Mouse (Mus musculus): ENCODE measurements around the gene Vps26c. TPM values are rescaled to one million over a fixed set of nuclear protein-coding genes. Genes with fewer than 3 reads are reported as not detected.

The Vps26c gene
- total RNA-seq, 1 experiment from 2014 or later: 27.9 TPM

DNA sequence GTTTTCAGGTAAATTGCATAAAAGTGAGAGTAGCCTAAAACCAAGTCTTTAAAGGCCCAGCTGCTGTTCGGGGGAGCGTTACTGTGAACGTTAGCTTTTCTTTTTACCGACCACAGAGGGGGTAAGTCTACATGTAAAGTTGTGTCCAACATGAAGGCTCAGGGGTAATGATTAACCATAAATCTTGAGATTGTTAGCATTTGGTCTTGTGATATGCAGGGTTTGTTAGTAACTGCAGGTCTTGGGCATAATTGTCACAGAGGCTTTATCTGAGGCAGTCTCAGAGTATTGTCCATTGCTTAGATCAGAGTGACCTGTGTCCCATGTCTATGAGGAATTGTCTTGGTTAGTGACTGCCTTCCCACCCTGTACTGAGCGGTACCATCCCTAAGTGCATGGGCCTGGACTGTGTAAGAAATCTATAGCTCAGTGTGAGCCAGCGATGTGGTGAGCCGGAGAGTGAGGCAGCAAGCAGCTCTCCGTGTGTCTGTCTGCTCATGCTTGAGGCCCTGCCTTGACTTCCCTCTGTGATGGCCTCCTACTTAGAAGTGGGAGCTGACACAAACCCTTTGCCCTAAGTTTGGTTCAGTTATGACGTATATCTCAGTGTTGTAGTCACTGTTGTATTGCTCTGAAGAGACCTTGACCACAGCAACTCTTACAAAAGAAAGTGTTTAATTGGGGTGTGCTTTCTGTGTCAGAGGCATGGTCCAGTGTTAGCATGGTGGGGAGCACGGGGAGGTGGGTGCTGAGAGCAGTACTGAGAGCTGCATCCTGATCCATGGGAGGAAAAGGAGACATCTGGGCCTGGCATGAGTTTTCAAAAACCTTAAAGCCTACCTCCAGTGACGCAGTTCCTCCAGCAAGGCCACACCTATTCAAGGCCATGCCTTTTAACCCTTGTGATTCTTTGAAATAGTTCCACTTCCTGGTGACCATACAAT is 74.8 kb downstream of the Vps26c start:
- no peak for ATAC-seq (replicated peaks; ENCODE audit: insufficient number of reproducible peaks, low FRiP score, low TSS enrichment, poor library complexity, severe bottlenecking)

- ATAC-seq (replicated peaks; ENCODE audit: insufficient number of reproducible peaks, low FRiP score, low TSS enrichment, poor library complexity, severe bottlenecking): no peak
Measured at GRCm38 (mm10) chr16:94449632-94450031, 77.0 kb downstream of the Vps26c start.

DNA sequence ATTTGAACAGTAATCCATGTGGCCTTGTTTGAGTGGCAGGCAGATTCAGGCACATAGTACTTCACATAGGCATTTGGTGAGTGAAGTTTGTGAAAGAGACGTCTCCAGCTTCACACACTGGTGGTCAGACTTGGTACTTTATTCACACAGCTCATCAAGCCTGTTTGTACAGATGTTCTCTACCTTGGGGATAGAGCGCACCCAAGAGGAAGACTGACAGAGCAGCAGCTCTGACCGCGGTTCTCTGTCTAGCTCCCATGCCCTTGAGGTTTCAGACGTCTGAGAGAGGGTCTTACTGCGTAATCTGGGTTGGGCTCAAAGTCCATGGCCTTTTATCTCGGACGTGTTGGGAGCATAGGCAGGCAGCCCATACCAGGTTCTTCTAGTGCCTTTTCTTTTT is 77.5 kb downstream of the Vps26c start:
- no peak for ATAC-seq (replicated peaks; ENCODE audit: insufficient number of reproducible peaks, low FRiP score, low TSS enrichment, poor library complexity, severe bottlenecking)

Other genes starting within 250 kb of the Vps26c start
- gene Hlcs, start 213.3 kb downstream of the Vps26c start, total RNA-seq (2017): 21.4 to 41.3 TPM (median 32.1 TPM) in 3 replicates
- not detected in 3 replicates for gene Ripply3, start 198.4 kb downstream of the Vps26c start, total RNA-seq (2017)
- 23.5 to 99.5 TPM (median 37.3 TPM) in 3 replicates for gene Ttc3, start 156.2 kb downstream of the Vps26c start, total RNA-seq (2017)
- gene Pigp, start 155.0 kb downstream of the Vps26c start, total RNA-seq (2017): 14.6 to 31.3 TPM (median 19.6 TPM) in 3 replicates
- 87.6 to 107 TPM (median 95.1 TPM) in 3 replicates for gene Dyrk1a, start 43.2 kb upstream of the Vps26c start, total RNA-seq (2017)